Mouse (Mus musculus) left cerebral cortex, postnatal 4 days (tissue): Measurements from ENCODE around the gene Cnst. TPM values are rescaled to one million over a fixed set of nuclear protein-coding genes. Genes with fewer than 3 reads are reported as not detected.

Source experiments
- DNase-seq: peaks from one replicate; pipeline ENCODE4 v3.0.0-alpha.2; 2022
- intact Hi-C: fragments of 180-260 bp; cut with DNase I; formaldehyde crosslinking; loops from one replicate; pipeline ENCODE4 v1.15.1; 2025
- total RNA-seq, 2 experiments: library from RNA; stranded (reverse); gene quantifications; 2 replicates each; pipeline ENCODE4 v1.2.3; 2021

The Cnst gene
- total RNA-seq, 2 experiments from 2014 or later: 26.3 to 28.9 TPM

DNA sequence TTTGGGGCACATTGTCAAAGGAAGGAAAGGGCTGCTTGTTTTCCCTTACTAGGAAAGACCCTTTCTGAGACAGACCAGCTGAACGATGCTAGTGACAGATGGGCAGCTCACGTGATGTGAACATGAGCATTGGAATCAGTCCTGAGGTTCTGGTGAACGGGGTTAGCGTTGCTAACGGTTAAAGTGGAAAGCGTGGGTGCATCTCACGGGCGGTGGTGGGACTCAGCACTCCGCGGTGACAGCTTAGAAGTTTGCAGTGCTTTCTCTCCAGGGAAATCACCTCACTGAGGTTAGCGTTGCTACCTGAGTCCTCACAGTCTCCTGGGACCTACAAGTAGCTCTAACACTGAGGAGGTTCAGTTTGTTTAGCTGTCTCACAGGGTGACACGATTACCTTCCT, 45.5 kb downstream of the Cnst start:
- intact Hi-C loops: no loop called here

GRCm38 (mm10) chr1:179592143-179592542, 46.0 kb downstream of the Cnst start:
- intact Hi-C loops: no loop called here
- no peak for DNase-seq

More for the DNA sequence above, 45.5 kb downstream of the Cnst start:
- DNase-seq: peak; percentile 34

GRCm38 (mm10) chr1:179592972-179593371, 46.8 kb downstream of the Cnst start:
- intact Hi-C loops: no loop called here
- DNase-seq: peak; percentile 14

- intact Hi-C loops: no loop called here
These were observed 52.2 kb downstream of the Cnst start for GRCm38 (mm10) chr1:179598386-179598785.

DNA sequence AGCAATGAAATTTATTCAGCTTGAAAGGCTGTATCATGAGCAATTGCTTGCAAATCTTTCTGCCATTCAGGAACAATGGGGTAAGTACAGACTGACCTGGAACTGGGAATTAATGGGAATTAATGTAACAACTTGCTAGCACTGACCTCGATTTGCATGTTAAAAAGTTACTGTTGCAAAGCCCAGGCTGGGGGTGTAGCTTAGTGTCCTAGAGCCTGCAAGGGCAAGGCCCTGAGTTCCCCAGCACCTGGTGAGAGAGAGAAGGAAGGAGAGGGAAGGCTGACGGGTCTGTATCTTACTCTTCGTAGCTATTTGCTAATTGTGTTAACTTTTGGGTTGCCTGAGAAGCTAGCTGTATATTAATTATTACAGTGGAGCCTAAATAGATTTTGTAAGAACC, 58.4 kb downstream of the Cnst start:
- DNase-seq: no peak
- intact Hi-C loops: no loop called here

More at GRCm38 (mm10) chr1:179598386-179598785, 52.2 kb downstream of the Cnst start:
- no peak for DNase-seq

GRCm38 (mm10) chr1:179606004-179606723, 60.0 kb downstream of the Cnst start:
- intact Hi-C loops: no loop called here

GRCm38 (mm10) chr1:179608521-179608920, 62.4 kb downstream of the Cnst start:
- no peak for DNase-seq
- intact Hi-C loops: no loop called here

More at GRCm38 (mm10) chr1:179606004-179606723, 60.0 kb downstream of the Cnst start:
- no peak for DNase-seq

GRCm38 (mm10) chr1:179609724-179610505, 63.7 kb downstream of the Cnst start:
- DNase-seq: peak; percentile 29
- intact Hi-C loops: no loop called here

- no peak for DNase-seq
- intact Hi-C loops: no loop called here
These were observed 65.0 kb downstream of the Cnst start for GRCm38 (mm10) chr1:179611182-179611581.

DNA sequence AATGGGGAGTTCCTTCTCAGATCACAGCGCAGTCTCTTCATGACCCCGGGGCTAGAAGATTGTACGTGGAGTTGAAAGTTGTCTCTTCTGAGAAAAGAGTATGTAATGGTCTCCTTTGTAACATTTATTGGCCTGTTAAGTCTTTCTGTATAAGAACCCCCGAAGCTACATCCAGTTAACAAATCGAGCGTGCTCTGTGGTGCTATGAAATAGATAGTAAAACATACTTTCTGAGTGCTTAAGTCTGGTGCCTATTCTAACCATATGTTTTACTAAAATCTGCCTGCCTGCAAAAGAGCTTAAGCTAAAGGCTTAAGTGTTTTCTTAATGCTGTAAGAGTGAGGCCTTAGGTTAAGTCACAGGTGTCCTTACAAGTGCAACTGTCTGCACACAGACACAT, 66.2 kb downstream of the Cnst start:
- no peak for DNase-seq
- intact Hi-C loops: no loop called here

- intact Hi-C loops: no loop called here
These were observed 66.9 kb downstream of the Cnst start for GRCm38 (mm10) chr1:179612986-179613505.

DNA sequence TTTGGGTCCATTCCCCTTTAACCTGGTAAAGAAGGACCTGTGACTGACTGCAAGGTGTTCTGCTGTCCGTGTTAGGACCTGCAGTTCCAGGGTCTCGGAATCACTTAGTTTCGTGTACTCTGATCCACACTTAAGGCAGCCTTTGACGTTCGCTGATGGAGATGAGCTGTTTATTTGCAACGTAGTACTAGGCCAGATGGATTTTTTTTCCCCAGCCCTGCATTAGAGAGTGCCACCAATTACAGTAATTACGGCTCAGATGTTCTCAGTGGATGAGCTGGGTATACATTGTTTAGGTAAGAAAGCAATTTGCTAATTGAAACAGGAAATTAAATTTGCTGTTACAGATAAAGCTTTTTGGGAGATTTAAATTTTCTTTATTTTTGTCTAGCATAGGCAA, 71.3 kb downstream of the Cnst start:
- intact Hi-C loops: no loop called here
- no peak for DNase-seq

More at GRCm38 (mm10) chr1:179612986-179613505, 66.9 kb downstream of the Cnst start:
- DNase-seq: no peak

- intact Hi-C loops: loop anchor here (5.0 kb wide), 1 partner anchor 115 kb away; no protein-coding TSS in a partner anchor
- DNase-seq: no peak
These were observed 76.5 kb downstream of the Cnst start for GRCm38 (mm10) chr1:179622665-179623064.

- intact Hi-C loops: loop anchor here (5.0 kb wide), 1 partner anchor 116 kb away; no protein-coding TSS in a partner anchor
These were observed 77.5 kb downstream of the Cnst start for GRCm38 (mm10) chr1:179623657-179624056.

DNA sequence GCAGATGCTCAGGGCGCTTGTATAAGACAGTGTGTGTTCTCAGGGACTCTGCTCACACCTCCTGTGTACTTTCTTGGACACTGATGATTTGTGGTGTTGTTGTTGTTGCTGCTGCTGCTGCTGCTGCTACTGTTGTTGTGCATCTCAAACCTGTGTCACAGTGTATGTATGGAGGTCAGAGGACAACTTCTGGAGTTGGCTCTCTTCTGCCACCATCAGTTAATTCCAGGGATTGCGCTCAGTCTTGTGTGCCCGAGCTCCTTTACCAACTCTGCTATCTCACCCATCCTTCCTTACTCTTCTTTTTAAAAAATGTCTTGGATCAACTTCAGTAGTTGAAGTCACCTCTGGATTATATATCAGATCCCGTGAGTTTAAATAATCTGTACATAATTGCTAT, 78.2 kb downstream of the Cnst start:
- intact Hi-C loops: loop anchor here (5.0 kb wide), 1 partner anchor 117 kb away; no protein-coding TSS in a partner anchor
- DNase-seq: peak; percentile 50

More at GRCm38 (mm10) chr1:179623657-179624056, 77.5 kb downstream of the Cnst start:
- peak; percentile 63 for DNase-seq

GRCm38 (mm10) chr1:179627855-179628254, 81.7 kb downstream of the Cnst start:
- intact Hi-C loops: no loop called here
- DNase-seq: no peak

GRCm38 (mm10) chr1:179628438-179629106, 82.4 kb downstream of the Cnst start:
- DNase-seq: no peak
- intact Hi-C loops: no loop called here

DNA sequence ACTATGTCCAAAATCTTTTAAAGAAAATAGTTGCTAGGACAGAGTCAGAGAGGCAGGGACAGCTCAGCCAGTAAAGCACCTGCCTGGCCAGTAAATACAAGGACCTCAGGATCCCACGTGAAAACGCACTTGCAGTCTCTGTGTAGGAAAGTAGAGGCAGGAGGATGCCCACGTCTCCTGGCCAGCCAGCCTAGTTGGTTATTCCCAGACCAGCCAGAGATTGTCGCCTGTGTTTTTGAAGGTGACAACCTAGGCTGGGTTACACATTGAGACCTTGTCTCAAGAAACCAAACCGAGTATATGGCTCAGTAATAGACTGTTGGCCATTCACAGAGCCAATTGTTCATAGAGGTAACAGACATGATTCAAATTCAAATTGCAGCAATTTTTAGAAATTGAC, 83.1 kb downstream of the Cnst start:
- intact Hi-C loops: no loop called here

GRCm38 (mm10) chr1:179632746-179633413, 86.7 kb downstream of the Cnst start:
- DNase-seq: no peak
- intact Hi-C loops: no loop called here

More for the DNA sequence above, 83.1 kb downstream of the Cnst start:
- DNase-seq: no peak

GRCm38 (mm10) chr1:179633414-179633752, 87.2 kb downstream of the Cnst start:
- DNase-seq: no peak
- intact Hi-C loops: no loop called here
